Mouse (Mus musculus) megakaryocyte, embryonic 14.5 days (primary cell): Measurements from ENCODE around the gene Foxl1.

Experiments used
- FLI1 ChIP-seq: IDR thresholded peaks from 2 replicates; pipeline ENCODE4 v1.6.1; 2012; ENCODE audit warnings: low read length, inconsistent platforms, mixed read lengths
- GATA1 ChIP-seq: IDR thresholded peaks from 3 replicates; pipeline ENCODE4 v1.6.1; 2012; ENCODE audit warnings: mixed read lengths, low read length, inconsistent platforms, borderline replicate concordance

DNA sequence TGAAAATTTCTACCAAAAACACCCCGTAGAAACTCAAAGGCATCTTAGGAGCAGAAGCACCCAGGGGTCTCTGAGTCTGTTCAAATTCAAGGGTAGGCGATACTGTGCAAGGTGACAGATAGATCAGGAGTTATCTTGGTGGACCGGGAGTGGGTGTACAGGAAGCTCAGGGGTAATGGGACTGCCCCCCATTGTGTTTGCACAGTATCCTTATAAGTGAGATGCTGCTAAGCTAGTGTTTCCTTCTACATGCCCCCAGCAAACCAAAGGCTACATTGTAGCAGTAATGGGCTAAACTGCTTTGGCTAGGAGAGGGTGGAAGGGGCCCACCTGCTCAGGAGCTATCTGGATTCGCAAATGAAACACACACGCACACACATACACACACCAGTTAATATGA, 33.7 kb downstream of the Foxl1 start:
- TF ChIP-seq GATA1 (no peak), FLI1 (no peak)
